Mouse (Mus musculus) megakaryocyte, embryonic 14.5 days (primary cell): Measurements from ENCODE around the gene Spry2.

Experiments used
- FLI1 ChIP-seq: IDR thresholded peaks from 2 replicates; pipeline ENCODE4 v1.6.1; 2012; ENCODE audit warnings: low read length, inconsistent platforms, mixed read lengths
- GATA1 ChIP-seq: IDR thresholded peaks from 3 replicates; pipeline ENCODE4 v1.6.1; 2012; ENCODE audit warnings: mixed read lengths, low read length, inconsistent platforms, borderline replicate concordance

DNA sequence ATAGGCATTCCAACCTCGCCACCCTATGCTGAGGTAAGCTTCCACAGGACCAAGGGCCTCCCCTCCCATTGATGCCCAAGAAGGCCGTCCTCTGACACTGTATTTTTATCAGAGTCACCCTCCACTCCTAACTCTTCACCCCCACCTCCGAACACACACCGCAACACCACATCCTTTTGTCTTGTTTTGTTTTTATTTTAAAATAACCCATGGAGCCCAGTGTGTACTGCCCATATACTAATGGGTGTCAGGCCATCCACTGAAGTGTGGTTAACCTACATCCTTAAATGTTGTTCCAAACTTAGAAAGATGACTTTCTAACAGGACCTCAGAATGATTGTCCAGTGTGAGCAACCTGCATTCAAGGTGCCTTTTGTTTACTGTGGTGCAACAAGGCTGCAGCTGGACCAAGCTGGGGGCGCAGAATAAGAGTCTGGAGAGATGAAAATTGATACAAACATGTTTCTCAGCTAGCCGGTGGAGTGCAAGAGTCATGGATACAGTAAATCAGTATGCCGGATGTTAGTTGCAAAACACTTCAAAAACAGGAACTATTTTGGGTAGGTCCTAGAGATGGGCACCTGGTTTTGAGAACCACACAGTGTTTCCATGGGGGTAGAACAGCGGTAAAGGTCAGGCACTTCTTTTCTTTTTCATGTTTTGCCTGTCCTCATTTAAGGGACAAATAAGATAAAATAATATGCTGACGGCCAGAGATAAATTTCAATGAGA lies 9.8 kb downstream of the Spry2 start:
- no peak for TF ChIP-seq GATA1
- no peak for TF ChIP-seq FLI1
